Mouse (Mus musculus): ENCODE results near the gene A930018P22Rik.

- no peak for TF ChIP-seq CTCF (IDR thresholded peaks at IDR 0.05; ENCODE audit: extremely low read depth, insufficient read depth, insufficient read length, insufficient replicate concordance)
- no peak for TF ChIP-seq POLR2A (IDR thresholded peaks at IDR 0.05; ENCODE audit: low read depth, low read length)
Observed at GRCm38 (mm10) chr2:104119097-104119496, 3.5 kb upstream of the A930018P22Rik start.
